Mouse (Mus musculus) heart, postnatal 14 days (tissue): ENCODE measurements around the gene Wwc1. TPM values are rescaled to one million over a fixed set of nuclear protein-coding genes. Genes with fewer than 3 reads are reported as not detected.

Experiments
- DNase-seq, 2 experiments: peaks; one replicate each; pipeline ENCODE4 v3.0.0; 2021 to 2022
- intact Hi-C: fragments of 180-260 bp; cut with DNase I; formaldehyde crosslinking; loops from one replicate; pipeline ENCODE4 v1.15.1; 2025
- total RNA-seq, 2 experiments: library from RNA; stranded (reverse); gene quantifications; 2 replicates each; pipeline ENCODE4 v1.2.3; 2021

Wwc1 gene
- total RNA-seq, 2 experiments from 2014 or later, result 0.98 to 1.2 TPM

DNA sequence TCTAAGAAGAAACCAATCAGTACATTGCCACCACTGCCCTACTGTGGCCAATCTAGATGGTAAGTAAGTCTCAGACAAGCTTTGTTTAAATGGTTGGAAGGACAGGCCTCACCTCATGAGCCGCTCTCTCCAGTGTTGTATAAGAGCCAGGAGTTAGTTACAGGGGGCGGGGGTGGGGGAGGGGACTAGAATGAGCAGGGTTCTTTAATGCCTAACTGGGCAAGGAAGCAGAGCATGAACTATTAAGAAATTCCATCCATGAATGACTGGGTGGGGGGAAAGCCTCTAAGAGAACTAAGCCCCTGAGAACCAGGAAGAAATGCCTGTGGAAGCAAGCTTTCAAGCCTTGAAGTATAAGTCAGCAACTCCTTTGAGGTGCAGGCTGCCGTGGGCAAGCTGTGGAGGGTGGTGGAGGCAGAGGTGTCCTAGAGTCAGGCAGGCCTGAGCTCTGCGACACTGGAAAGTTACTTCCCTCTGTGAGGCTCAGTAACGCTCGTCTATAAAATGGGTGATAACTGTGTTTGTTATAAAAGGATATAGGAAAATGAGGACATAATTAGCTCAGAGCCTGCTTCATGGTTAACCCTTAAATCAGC is 41.4 kb downstream of the Wwc1 start:
- DNase-seq, result no peak
- intact Hi-C loops, result no loop called here

DNA sequence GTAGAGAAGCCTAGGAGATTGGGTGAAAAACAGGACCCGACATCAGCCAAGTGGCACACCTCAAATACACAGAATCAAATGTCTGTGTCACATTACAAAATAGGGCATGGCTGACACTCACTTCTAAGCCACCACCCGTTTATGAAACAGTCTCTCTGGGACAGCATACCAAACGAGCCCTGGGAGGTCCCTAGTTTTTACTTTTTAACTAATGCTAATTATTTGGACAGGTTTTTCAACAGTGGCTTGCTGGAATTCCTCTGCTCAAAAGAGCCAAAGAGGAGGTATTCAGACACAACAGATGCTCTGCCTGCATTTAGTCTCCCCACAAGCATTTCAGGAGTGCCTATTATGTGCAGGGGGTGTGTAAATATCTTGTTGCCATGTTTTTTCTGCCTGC is 44.7 kb downstream of the Wwc1 start:
- no peak for DNase-seq
- intact Hi-C loops, result no loop called here

DNA sequence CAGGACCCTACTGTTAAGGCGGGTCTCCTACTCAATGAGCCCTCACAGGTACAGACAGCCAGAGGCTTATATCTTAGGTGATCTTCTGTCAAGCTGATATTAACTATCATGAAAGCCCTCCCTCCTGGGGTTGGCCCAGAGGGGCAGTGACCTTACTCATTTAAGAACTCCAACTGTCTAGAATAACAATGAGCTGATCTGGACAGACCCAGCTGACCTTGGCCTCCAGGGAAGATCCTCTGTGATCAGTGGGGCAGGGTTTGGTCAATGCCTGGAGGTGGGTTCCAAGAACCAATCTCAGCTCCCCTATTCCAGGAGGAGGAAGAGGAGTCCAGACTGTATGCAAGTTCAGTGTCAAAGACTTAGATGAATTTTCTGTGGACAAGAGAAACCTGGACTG is 45.2 kb downstream of the Wwc1 start:
- intact Hi-C loops, result no loop called here
- no peak for DNase-seq

DNA sequence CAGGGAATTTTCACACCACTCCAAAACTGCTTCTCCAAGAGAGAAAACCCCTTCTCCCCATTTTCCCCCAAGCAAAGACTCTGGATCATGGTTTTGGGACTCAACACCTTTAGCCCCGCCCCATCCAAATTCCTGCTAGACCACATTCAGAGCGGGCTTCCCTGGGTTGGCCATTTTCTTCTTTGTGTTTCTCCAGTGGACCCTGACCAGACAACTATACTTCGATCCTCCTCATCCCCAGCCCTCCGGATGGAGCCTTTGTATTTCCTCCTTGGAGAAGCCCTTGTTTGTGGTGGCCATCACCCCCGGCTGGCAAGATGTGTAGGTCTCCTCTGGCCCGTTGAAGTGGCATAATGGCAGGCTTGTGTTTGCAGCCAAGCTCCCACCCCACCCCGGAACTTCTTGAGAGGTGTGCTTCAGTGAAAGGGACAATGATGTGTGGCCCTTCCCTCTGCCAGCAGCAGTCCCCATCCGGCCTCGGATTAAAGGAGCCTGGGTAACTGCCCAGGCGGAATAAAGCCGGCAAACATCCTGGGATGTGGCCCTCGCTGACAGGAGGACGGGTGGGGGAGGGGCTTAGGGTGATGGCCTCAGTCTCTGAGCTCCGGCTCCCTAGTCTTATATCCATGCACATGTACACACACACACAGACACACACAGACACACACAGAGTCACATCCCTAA is 46.8 kb downstream of the Wwc1 start:
- DNase-seq, result no peak
- intact Hi-C loops, result no loop called here

DNA sequence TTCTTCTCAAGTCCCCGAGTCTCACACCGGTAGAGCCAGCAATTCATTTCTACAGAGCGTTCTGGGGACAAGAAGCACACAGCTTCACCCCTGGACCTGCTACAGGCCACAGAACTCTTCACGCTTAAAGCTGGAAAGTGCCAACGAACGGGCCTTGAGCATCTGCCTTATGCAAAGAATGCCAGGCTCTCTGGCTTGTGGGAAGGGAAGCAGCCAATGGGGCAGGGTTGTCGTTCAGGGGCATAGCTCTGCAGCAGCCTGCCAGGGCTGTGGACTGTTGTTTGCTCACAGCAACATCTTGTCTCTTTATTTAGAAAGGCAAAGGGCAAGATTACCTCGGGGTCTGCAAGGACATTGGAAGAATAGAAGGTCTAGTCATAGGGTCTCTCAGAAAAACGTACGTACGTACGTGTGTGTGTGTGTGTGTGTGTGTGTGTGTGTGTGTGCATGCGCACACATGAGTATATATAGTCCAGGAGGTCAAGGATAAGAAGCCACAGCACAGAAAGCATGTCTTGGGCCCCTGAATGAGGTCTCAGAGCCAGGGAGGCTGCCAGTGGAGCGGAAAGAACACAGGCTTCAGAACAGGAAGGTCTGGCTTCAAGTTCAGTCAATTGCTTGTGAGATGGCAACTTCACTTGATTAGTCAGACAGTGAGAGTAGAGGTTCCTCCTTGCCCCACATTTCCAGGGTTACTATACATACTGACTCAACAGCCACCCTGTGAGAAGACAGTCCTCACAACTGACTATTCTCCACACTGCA is 48.0 kb downstream of the Wwc1 start:
- DNase-seq, result no peak
- intact Hi-C loops, result no loop called here

DNA sequence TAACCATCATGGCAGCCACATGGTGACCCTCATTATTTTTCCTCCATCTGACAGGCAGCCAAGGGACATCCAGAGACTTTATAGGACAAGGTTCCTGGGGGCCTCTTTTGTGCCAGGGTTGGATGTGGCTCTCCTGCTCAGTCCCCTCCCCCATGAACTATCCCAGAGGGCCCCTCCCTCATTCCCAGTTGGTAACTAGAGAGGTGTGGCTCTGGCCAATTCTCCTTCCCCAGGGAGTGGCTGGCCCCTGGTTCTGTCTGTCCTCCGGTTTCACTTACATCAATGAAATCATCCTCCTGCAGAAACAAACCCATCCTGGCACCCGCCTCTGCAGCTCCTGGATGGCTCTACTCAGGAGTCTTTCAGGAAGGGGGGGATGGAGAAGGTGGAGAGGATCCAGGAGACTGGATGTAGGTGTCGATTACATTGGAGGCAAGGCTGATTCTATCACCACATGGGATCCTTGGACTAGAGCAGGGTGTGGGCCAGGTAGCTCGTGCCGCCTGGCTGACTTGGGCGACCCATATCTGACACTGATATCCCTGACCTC is 49.7 kb downstream of the Wwc1 start:
- DNase-seq, result no peak
- intact Hi-C loops, result no loop called here

DNA sequence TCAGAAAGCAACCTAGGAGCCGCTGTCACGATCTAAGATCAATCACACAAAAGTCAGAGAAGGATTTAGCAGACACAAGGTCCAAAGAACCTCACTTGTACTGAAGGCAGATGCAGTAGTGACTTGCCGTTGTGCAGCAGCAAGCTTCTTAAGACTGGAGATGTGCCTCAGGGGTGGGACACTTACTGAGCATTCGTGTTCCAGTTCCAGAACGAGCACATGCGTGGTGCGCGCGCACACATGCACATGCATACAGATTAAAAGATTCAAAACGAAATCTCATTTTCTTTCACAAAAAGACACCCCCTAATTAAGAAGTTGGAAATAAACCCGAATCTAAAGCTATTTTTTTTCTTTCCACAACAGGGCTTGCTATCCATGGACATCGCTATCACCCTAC is 51.9 kb downstream of the Wwc1 start:
- intact Hi-C loops, result no loop called here
- no peak for DNase-seq

DNA sequence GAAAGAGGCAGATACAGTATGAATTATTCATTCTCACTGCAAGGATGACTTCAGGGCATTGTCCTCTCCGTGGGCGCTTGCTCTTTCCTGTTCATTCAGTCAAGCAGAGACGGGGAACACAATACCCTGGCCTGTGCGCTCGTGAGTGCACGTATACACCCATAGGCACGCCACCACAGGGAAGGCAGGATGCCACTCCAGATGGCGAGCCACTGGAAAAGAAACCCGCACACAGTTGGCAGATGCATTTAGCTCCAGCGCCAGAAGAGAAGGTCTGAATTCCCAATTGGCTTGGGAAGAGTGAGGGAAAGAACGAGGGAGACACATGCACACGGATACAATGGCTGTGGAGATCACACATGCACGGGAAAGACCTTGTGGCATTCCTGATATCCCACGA is 53.0 kb downstream of the Wwc1 start:
- intact Hi-C loops, result no loop called here
- no peak for DNase-seq

DNA sequence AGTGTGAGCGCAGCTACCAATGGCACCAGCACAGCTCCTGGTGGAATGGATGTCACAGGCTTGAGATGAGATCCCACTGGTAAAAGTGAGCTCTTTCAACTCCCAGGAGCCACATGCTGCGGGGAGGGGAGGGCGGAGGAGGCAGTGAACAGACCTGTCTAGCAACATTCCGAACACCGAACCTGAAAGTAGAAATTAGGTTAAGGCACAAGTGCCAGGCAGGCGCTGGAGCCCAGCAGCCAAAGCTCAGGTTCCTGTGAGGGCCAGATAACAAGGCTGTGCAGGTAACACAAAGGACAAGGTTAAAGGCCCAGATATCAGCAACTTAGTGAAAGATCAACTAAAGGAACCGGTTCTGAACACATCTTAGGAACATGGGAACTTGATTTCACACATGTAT is 54.7 kb downstream of the Wwc1 start:
- intact Hi-C loops, result no loop called here
- DNase-seq, result no peak

DNA sequence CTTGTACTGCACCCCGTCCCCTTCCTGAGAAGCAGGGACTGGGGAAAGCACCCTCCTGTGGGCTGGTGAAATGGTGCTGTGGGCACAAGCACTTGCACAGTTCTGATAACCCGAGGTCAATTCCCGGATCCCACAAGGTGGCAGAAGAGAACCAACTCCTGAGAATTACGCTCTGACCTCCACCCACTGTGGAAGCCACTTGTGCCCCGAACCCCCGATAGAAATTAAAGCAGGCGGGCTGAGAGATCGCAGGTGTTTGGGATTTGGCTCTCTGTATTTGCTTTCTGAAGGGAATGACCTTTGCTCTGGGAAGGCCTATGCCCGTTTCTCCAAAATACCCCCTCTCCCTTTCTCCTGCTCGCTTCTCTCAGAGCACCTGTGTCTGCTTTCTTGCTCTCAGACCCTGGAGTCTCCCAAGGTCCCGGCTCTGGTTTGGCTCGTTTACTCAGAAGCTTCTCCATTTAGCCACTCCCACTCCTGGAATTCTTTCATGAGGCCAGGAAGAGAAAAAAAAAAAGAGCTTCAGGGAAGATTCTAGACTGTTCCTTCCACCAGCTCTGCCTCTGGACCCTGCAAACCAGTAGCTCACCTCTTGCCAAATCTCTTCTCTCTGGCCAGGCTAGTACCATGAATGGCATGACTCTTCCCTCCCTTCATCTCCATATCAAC is 58.0 kb downstream of the Wwc1 start:
- no peak for DNase-seq
- intact Hi-C loops, result loop anchor here (1.0 kb wide), 1 partner anchor 79 kb away; no protein-coding TSS in a partner anchor

DNA sequence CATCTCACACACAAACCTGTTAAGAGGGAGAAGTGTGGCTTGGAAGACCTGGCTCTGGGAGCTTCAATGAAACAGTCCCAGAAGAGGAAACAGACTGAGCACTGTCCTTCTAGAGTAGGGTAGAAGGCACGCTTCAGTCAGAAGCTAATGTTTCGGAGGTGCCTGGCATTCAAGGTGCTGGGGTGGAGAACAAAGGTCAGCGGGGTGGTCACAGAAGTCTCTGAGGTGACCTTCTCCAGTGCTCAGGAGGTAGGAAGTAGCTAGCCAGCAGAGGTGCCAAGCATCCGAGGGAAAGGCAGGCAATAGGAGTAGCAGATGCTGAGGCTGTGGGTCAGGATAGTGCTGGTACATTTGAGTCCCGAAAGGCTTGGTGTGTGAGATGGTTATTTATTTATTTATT is 59.6 kb downstream of the Wwc1 start:
- intact Hi-C loops, result no loop called here
- DNase-seq, result no peak

DNA sequence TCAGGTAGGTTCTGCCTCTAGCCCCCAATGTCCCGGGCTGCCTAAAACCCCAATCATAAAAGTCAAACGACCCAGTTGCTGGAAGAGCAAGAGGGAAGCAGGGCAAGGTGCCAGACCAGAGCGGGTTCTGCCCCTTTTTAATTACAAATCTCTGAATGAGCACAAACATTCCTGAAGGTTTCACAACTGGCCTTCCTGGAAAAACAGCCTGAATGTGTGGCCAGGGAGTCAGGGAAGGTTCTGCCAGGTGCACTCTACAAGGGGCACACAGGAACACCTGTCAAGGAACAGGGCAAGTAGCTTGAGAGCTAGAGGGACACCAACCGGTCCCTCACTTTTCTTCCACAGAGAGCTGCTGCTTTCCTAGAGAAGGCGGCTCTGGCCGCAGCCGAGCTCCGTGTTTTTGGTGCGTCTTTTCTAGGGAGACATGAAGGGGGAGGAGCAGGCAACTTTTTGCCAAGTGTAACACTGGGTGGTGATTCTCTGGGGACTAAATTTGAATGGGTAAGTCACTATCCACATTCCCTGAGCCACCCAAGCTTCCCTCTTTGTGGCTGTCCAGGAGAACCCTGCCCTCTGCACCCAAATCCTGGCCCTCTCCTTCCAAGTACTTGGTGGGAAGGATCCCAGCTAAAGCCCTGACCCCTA is 60.3 kb downstream of the Wwc1 start:
- no peak for DNase-seq
- intact Hi-C loops, result no loop called here

DNA sequence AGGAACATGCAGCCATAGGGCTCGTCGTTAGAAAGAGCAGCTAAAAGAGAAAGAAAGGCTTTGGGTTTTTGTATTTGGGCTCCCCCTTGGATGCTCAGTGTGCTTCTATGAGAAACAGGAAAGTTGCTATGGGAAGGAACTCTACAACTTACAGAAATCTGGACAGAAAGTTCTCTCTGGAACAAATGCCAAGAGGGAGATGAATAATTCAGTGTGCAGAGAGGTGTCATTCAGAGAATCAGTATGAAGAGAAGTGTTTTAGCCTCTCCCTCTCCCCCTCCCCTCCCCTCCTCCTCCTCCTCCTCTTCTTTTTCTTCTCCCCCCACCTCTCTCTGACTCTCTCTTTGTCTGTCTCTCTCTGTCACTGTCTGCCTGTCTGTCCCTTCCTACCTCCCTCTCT is 60.9 kb downstream of the Wwc1 start:
- no peak for DNase-seq
- intact Hi-C loops, result no loop called here

DNA sequence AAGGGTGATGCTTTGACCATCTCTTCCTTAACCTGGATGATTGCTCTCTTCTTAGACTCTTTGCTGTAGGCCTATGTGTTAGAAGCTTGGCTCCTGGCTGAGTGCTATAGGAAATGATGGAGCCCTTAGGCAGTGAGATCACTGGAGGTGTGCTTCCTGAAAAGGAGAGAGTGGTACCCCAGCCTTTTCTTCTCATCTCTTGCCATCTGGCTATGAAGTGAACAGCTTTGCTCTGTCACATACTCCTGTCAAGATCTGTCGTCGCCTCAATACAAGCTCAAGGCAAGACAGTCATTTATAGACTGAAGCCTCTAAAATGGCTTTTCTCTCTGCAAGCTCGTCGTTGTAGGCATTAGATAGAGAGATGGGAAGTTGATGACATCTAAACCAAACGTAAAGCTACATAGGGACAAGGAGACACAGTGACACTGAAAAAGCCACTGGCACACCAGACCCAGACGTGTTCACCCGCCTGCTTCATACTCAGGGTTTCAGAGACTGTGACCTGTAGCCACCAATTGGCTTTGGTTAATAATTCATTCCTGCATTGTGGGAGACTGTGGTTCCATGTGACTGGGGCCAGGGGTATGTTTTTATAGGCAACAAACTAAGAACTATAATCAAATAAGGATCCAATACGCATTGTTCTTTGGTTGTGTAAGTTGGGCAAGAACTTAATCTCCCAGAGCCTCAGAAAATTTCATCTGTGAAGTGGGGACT is 63.7 kb downstream of the Wwc1 start:
- intact Hi-C loops, result no loop called here
- no peak for DNase-seq

DNA sequence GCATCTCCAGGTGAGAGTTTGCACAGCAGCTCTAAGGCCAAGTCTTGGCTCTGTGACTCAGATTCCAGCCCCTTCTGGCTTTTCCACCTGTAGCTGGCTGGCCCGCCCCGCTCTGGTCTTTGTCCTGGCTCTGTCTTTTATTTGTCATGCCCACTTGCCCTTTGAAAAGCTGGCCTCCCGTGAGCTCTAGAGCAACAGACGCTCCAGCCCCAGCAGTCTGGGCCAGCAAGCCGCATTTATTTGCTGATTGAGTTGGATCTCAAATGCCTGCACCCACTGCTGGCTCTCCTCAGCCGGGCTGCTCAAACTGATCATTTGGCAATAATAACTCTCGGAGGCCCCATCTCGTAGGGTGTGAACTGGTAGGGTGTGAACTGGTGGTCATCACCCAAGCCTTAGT is 64.8 kb downstream of the Wwc1 start:
- DNase-seq, result no peak
- intact Hi-C loops, result no loop called here

DNA sequence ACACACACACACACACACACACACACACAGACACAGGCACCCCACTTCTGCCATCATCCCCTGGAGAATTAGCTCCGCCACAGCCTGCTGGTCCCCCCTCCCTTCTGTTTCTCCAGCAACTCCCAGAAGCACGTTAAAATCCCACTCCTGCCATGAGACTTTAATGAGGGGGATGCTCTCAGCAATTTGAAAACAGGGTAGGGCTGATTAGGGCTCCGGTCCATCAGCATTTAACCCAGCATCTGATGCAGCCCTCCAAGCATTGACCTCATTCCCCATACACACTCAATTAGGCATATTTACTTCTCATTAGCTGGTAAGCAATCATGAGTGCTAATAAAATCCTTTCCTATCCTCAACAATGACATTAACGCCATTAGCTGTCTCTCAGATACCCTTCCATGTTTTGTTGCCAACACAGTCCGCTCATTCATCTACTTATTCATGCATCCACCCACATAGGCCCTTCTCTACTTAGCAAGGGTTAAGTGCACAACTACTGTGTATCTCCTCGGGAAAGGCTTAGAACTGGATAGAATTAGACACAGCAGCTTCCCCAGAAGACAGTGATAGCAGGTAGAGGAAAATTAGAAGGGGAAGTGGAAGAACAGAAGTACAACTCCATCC is 66.8 kb downstream of the Wwc1 start:
- DNase-seq, result no peak
- intact Hi-C loops, result no loop called here

DNA sequence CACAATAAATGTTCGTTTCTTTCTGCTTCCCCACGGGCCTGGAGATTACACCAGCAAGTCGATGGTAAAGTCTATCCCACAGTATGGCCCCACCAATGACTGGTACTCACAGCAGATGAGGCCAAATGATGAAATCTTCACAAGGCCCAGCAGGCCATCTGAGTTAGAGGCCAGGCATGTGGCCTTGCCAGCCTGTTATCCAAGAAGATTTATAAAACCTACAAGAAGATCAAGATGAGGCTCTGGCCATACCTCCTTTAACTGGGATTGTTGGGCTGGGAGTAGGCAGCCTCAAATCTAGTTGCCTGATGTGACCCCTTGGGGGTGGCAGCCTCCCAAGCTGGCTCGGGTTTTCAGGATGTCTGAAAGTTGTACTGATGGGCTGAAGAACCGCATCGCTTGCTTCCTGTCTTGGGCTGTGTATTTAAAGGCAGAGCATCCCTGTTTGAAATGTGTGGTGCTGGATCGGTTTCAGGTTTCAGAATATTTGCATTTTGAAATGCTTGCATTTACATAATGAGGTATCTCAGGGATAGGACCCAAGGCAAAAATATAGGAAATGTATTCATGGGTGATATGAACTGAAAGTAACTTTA is 75.3 kb downstream of the Wwc1 start:
- DNase-seq, result no peak
- intact Hi-C loops, result no loop called here

DNA sequence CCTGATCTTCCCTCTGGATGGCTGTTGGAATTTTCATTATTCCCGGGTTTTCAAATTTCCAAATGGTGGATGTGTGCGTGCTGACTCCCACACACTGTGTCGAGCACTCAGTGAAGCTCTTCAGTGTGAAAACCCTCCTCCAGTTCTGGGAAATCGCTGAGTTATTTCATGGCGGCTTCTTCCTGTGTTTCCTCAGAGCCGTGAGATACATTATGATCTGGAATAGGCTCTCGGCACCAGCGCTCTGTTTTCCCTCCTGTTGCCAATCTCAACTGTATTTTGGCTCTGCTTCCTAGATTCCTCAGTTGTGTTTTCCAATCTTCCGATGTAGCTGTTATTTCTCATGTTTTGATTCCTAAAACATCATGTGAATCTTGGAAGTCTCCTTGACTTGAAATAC is 77.2 kb downstream of the Wwc1 start:
- intact Hi-C loops, result no loop called here
- DNase-seq, result no peak

DNA sequence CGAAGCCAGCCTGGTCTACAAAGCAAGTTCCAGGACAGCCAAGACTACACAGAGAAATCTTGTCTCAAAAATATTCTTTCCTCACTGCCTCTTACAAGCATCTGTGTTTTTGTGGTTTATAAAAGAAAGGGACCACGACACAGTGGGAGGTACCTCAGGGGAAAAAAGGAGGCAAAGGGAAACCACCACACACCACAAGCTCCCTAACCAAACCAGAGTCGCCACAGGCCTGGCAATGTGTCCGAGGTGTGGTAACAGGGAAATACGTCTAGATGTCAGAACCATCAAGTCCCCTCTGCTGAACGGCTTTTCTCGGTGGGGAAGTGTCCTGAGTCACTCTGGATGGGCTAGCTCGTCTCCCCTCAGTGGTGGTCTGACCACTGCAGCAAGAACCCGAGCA is 80.4 kb downstream of the Wwc1 start:
- intact Hi-C loops, result no loop called here

More for the DNA sequence above, 80.4 kb downstream of the Wwc1 start:
- DNase-seq, result no peak
